Mouse (Mus musculus): ENCODE data around the gene Itga11. TPM values are rescaled to one million over a fixed set of nuclear protein-coding genes. Genes with fewer than 3 reads are reported as not detected.
A peak's percentile ranks its signal among the peaks of the same experiment; 100 is the strongest.
"Not testable (repeated sequence)": the region's sequence is repeated elsewhere in the genome, so short reads cannot be mapped to it uniquely, and the experiment has no call there.

Itga11 gene
- total RNA-seq, 2 experiments from 2014 or later = 1.8 to 2.2 TPM

DNA sequence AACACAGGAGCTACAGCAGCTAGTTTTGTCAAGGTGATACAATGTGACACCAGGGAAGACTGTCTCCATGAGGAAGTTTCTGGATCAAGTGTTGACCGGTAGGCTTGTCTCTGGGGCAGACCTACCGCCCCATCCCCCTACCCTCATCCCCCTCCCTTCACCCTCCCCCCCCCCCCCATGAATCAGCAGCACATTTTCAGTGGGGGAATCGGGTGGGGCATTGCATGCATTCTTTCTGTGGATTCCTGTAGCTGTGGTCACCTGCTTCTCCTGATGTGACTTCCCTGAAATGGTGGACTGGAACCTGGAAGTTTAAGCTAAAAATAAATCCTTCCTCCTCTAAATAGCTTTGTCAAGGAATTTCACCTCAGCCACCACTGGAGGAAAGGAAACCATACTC is 141.9 kb downstream of the Itga11 start:
- no peak for DNase-seq

DNA sequence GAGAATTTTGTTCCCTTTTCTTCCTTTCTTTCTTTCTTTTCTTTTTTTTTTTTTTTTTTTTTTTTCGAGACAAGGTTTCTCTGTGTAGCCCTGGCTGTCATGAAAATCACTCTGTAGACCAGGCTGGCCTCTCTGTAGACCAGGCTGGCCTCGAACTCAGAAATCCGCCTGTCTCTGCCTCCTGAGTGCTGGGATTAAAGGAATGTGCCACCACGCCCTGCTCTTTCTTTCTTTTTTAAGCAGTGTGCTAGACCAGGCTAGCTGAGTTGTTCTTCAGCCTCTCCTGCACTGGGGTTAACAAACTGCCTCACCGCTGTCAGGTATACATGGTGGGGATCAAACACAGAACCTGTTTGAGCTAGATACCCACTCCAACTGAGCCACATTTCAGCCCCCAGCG is 142.3 kb downstream of the Itga11 start:
- DNase-seq = not testable (repeated sequence)

DNA sequence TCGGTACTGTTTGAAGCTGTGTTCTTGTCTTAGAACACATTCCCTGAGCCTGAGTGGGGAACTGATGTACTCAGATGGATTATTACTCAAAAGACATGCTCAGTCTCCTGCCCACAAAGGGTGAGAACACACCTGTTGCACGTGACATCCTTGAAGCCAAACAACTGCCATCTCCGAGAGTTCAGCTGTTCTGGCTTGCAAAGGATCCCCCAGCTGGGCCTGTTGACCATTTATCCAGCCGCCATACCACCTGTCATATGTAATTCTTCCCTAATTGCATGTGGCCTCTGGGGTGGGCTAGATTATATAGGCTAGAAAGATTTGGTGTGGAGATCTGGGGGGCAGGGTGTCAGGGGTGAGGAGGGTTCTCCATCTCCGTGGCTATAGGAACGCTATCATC is 143.2 kb downstream of the Itga11 start:
- no peak for DNase-seq

DNA sequence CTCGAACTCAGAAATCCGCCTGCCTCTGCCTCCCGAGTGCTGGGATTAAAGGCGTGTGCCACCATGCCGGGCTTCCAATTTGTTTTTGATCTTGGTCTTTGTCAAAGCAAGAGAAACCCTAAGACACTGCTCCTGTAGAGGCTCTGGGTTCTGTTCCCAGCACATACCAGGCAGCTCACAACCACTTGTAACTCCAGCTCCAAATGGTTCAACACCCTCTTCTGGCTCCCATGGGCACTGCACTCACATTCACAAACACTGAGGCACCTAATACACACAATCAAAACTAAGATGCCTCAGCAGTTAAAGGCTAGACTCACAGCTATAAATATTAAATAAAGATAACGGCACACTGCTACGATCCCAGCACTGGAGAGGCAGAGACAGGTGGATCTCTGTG is 144.2 kb downstream of the Itga11 start:
- DNase-seq = no peak

DNA sequence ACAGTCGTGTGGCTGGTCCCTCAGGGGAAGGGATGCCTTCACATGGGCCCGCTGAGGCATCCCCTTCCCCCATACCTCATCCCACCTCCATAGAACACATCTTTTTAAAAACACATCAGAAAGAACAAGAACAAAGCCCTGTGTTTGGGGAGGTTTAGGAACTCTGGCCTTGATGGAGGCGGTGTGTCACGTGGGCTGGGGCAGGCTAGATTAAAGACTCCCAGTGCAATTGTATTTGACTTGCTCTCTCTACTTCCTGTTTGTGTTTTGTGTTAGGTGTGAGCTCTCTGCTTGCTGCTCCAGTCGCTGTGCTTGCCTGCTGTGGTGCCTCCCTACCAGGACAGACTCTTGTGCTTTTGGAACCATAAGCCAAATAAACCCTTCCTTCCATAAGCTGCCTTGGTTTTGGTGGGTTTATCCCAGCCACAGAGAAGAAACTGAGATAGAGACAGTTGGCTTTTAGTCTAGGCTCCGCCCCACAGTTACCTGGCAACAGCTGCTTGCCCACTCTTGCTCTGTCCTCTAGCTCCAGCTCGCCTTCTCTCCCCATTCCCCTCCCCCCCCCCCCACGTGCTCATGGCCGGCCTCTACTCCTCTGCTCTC is 148.3 kb downstream of the Itga11 start:
- DNase-seq = no peak

DNA sequence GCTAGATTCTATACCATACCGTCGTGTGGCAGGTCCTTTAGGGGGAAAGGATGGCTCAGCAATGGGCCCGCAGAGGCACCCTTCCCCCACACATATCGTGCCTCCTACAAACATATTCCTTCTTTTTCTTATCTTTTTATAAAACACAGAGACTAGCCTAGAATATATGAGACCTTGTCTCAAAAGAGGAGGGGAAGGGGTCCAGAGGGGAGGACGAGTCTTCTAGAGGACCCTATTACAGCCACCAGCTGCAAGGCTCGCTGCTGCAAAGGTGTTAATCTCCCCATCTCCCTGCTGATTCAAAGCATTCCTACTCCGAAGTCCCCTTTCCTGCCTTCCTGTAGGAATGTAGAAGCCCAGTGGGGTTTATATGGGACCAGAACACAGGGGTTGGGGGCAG is 148.8 kb downstream of the Itga11 start:
- DNase-seq = no peak

DNA sequence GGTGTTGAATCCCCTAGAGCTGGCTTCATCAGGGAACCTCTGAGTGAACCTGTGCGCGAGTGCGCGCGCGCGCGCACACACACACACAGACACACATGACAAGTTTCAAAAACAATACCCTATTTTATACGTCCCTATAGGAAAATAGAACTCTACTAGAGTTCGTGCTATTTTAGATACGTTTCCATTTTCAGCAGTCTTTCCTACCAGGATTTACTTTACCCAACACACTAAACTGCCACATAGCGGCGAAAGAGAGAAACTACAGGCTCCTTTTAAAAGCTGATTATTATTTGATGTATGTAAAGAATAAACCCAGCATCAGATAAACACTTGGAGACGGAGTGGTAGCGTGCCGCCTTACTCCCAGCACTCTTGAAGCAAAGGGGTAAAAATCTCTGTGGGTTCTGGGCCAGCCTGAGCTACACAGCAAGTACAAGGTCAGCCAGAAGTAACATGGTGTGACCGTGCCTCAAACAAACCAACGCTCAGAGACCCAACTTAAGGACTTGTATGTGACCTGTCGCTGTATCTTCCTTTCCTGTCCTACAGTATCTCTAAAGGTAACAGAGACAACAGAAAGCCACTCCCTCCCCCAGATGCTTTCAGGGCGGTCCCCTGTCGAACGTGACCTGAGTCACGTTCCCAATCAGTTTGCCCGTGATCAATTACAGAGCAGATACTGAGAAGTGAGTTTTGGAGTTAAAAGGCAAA is 150.5 kb downstream of the Itga11 start:
- no peak for DNase-seq

DNA sequence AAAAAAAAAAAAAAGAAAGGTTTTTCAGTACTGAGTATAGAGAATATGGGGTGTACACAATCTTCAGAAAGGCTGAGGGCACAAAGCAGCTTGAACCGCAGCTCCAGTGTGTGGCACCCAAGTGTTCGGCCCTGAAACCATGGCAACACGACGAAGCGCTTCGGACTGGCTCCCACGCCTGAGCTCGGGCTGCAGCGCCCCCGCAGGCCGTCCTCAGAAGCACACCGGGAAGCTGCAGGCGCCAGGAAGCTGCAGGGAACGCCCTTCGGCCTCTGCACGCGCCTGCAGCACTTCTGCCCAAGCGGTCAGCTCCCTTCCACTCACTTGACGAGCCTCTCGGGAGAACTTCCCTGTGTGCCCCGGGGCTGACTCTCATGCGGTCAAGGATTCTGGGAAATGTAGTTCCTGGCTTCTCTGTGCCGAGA is 151.0 kb downstream of the Itga11 start:
- DNase-seq = peak; percentile 98 to 99

DNA sequence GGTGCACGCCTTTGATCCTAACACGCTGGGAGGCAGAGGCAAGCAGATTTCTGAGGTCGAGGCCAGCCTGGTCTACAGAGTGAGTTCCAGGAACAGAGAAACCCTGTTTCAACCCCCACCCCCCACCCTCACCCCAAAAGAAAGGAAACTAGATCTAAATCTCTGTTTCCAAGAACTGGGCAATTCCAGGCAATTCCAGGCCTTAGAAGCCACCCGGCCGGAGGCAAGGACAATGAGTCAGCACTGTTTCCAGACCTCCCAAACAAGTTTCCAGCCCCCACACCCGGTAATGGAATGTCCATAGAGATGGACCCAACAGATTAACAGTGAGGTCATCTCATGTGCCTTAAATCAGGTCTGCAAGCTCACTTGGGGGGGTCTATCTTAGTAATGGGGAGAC is 152.3 kb downstream of the Itga11 start:
- no peak for DNase-seq

Other genes starting within 250 kb of the Itga11 start
- gene Coro2b, start 140.8 kb upstream of the Itga11 start, total RNA-seq (2021) = 10 to 100 TPM in 1 of 2 experiments, 1 to 10 TPM in 1; 8.4 to 14.6 TPM
- 10 to 100 TPM; 37.7 to 43.6 TPM for gene Fem1b, start 134.1 kb downstream of the Itga11 start, total RNA-seq (2021)
- 10 to 100 TPM; 12.3 to 20.2 TPM for gene Cln6, start 161.0 kb downstream of the Itga11 start, total RNA-seq (2021)
- 10 to 100 TPM in 1 of 2 experiments, 1 to 10 TPM in 1; 7.9 to 10.6 TPM for gene Calml4, start 180.3 kb downstream of the Itga11 start, total RNA-seq (2021)